Mouse (Mus musculus) midbrain, embryonic 15.5 days (tissue): ENCODE measurements around the gene Aknad1. TPM values are rescaled to one million over a fixed set of nuclear protein-coding genes. Genes with fewer than 3 reads are reported as not detected.

Experiments
- ATAC-seq: fragments of 200-750 bp; cut with Nextera tagmentation; replicated peaks from 2 replicates; pipeline ENCODE4 v1.8.0; 2017; ENCODE audit warnings: moderate TSS enrichment
- H3K27ac ChIP-seq: fragments of 300-500 bp; sonication (generic); 2 replicates; pipeline ENCODE4 v1.5.1; 2015; ENCODE audit warnings: mild to moderate bottlenecking, inconsistent platforms
- H3K27me3 ChIP-seq: fragments of 300-500 bp; sonication (generic); replicated peaks from 2 replicates; pipeline ENCODE4 v1.6.1; 2015; ENCODE audit warnings: inconsistent platforms
- H3K36me3 ChIP-seq: fragments of 300-500 bp; sonication (generic); replicated peaks from 2 replicates; pipeline ENCODE4 v1.6.1; 2015; ENCODE audit warnings: inconsistent platforms
- H3K4me1 ChIP-seq: fragments of 300-500 bp; sonication (generic); 2 replicates; pipeline ENCODE4 v1.6.1; 2015; ENCODE audit warnings: inconsistent platforms
- H3K4me2 ChIP-seq: fragments of 300-500 bp; sonication (generic); 2 replicates; pipeline ENCODE4 v1.6.1; 2015; ENCODE audit warnings: inconsistent platforms, mild to moderate bottlenecking, moderate library complexity
- H3K4me3 ChIP-seq: fragments of 300-500 bp; sonication (generic); 2 replicates; pipeline ENCODE4 v1.5.1; 2015; ENCODE audit warnings: mild to moderate bottlenecking, inconsistent platforms
- H3K9ac ChIP-seq: fragments of 300-500 bp; sonication (generic); 2 replicates; pipeline ENCODE4 v1.6.1; 2015; ENCODE audit warnings: mild to moderate bottlenecking, inconsistent platforms
- H3K9me3 ChIP-seq: fragments of 300-500 bp; sonication (generic); 2 replicates; pipeline ENCODE4 v1.6.1; 2016; ENCODE audit warnings: inconsistent platforms
- WGBS: fragments of 180-500 bp; shearing (Covaris S2); methylation state at CpG from one replicate; pipeline ENCODE4 v1.1.7; 2015; ENCODE audit warnings: mixed read lengths; 5-methylcytosine and 5-hydroxymethylcytosine counted together
- polyA plus RNA-seq: library from polyadenylated mRNA; unstranded; fragments of >200 nt; fragmentation: Nextera tagmentation; extraction: Ambion mirVana; gene quantifications from 2 replicates; pipeline ENCODE4 v1.2.1, GENCODE M21; 2015

The Aknad1 gene
- polyA plus RNA-seq, 1 experiment from 2014 or later = not detected

DNA sequence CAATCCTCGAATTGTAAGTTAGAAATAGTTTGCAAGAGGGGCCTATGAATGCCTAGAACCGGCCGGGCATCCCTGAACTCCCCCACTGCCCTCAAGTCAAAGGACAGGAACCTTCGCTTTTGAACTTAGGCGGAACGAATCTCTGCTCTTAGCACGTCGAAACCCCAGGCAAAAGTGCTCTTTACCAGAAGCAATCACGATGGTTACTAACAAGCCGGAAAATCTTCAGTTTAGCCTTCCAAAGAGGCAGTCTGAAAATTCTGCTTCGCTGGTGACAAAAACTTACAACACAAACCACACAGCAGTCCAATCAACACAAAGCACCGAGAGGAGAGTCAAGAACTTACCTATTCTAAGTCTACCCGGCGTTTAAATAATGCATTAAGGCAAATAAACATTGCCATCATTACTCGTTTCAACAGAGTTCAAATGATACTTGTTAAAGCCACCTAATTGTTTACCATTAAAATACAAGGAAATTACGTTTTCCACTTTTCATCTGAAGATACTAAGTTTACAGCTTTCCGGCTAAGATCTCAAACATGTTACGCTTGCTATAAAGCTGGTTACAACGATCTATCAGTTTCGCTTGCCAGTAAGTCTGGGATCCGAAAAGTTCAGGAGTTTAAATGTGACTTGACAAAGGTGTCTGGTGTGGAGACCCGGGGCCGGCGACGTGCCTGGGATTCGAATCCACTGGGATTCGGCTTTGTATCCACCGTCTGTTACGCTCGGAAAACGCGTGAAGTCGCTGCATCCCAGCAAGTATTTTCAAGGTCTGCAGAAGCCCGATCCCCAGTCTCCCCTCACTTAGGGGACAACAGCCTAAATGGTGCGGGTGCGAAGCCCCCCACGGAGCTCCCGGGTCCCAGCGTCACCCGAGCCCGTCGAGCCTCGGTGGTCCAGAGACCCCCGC is 18.1 kb upstream of the Aknad1 start:
- Histone ChIP-seq H3K4me2 (peak overlapping the region; percentile 71), H3K27me3 (no peaks in the 10 kb centered on the region), H3K4me1 (peaks cover 17% of the 10 kb centered on the region), H3K36me3 (no peaks in the 10 kb centered on the region), H3K9me3 (no peaks in the 10 kb centered on the region), H3K9ac (peak overlapping the region; percentile 52), H3K4me3 (peak overlapping the region; percentile 62), H3K27ac (peak overlapping the region; percentile 76)
- ATAC-seq = no peak; the same call in 1 of the 2 replicates
- under 1% methylated on average over 44 of the region's 44 CpGs for WGBS

DNA sequence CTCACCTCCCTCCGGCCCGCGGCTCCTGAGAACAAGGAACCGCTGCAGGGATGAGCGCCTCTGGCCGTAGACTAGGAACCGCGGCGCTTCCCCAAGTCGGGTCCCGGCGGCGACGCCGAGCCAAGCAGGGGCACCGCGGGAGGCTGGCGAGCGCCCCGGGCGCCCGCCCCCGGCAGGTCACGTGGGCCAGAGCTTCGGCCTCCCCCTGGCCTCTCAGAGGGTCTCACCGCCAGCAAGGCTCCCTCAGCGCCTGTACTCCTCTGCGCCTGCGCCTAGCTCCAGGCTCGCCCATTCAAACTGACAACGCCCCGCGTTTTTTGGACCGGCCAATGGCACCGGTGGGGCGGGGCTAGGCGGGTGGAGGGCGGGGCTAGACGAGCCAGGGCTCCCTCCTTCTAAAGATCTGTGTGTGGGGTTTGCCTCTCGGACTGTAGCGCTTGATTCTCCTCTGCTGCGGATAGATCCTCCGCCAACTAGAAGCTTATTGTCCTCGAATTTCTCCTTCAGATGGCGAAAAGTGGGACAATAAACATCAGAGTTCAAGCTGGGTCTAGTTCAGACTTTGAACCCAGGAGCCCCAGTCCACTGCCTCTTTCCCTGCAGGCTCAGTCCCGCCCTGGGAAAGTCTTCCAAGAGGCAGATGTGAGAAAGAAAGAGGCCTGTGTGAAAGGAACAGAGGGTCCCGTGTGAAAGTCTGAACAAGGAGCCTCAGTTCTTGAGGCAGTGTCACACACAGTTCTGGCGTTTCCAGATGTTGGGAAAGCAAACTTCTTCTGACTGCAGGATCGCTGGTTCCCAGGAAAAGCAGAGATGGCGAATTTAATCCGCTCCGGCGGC is 17.2 kb upstream of the Aknad1 start, which contains the start of gene Gpsm2:
Gpsm2 (minus strand) TSS at position 274 of the 837 bp plus-strand sequence.
- Histone ChIP-seq H3K9me3 (no peaks in the 10 kb centered on the region), H3K27me3 (no peaks in the 10 kb centered on the region), H3K4me1 (peaks cover 17% of the 10 kb centered on the region), H3K9ac (peak within 1 kb of the TSS; percentile 52), H3K4me3 (peak within 1 kb of the TSS; percentile 62), H3K36me3 (no peaks in the 10 kb centered on the region), H3K27ac (peak within 1 kb of the TSS; percentile 76), H3K4me2 (peak within 1 kb of the TSS; percentile 71)
- peak; percentile 99 for ATAC-seq
- 1% methylated on average over 52 of the region's 53 CpGs for WGBS

- Histone ChIP-seq H3K4me1 (0 out of 2 replicates have a peak, but pooled peaks cover 5% of the 10 kb centered on the region), H3K9me3 (no peaks in the 10 kb centered on the region), H3K27me3 (no peaks in the 10 kb centered on the region), H3K27ac (no peak overlapping the region), H3K36me3 (no peaks in the 10 kb centered on the region), H3K9ac (no peak overlapping the region), H3K4me3 (no peak overlapping the region), H3K4me2 (no peak overlapping the region)
- 92% methylated on average over 7 of the region's 7 CpGs for WGBS
- no peak for ATAC-seq
Observed at GRCm38 (mm10) chr3:108726413-108726812, 13.0 kb upstream of the Aknad1 start.

DNA sequence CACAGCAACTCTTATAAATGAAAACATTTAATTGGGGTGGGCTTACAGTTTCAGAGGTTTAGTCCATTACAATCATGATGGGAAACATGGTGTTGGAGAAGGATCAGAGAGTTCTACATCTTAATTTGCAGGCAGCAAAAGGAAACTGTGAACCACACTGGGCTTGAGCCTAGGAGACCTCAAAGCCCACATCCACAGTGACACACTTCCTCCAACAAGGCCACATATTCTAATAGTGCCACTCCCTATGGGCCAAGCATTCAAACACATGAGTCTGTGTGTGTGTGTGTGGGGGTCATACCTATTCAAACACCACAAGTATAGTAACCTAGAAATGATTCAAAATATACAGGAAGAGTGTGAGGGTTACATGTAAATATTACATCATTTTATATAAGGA is 12.1 kb upstream of the Aknad1 start:
- H3K9me3 ChIP-seq = no peaks in the 10 kb centered on the region
- no peaks in the 10 kb centered on the region for H3K36me3 ChIP-seq
- H3K4me3 ChIP-seq = no peak overlapping the region
- H3K9ac ChIP-seq = no peak overlapping the region
- no peak overlapping the region for H3K4me2 ChIP-seq
- H3K27me3 ChIP-seq = no peaks in the 10 kb centered on the region
- 0 out of 2 replicates have a peak, but pooled peaks cover 5% of the 10 kb centered on the region for H3K4me1 ChIP-seq
- ATAC-seq = no peak
- H3K27ac ChIP-seq = no peak overlapping the region

DNA sequence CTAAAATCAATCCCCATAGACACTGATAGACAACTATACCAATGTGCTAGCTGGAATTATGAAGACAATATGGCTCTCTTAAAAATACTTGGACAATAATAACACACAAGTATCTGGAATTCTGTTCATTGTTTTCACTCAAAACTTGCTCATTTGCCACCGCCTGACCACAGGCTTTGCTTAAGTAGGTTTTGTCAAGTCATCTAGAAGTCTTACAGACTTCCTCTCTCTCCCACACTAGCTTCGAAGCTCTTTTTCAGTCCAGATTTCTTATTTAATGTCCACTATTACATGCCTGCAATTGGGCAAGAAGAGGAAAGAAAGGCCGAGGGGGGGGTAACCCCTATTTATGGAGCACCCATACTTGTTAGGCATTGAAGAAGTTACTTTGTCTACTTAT is 11.7 kb upstream of the Aknad1 start:
- no peak overlapping the region for H3K4me2 ChIP-seq

DNA sequence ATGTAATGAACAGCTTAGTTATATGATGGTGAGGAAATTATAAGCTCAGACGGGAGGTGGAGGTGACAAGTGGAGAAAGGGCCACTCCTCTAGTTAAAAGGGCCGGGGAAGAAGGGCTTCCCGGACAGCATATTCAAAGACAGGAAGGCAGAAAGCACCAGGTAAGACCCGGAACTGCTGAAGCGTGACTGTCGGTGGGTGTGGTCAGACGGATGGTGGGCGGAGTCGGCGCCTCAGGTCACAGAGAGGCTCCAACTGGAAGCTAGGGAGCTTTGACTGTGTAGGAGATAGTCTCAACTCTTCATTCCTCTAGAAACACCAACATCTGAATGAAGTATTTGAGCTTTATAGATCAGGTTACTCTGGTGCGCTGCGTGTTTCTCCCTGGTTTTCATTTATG is 9.1 kb upstream of the Aknad1 start:
- Histone ChIP-seq H3K4me1 (no peaks in the 10 kb centered on the region), H3K9me3 (no peaks in the 10 kb centered on the region), H3K27ac (no peak overlapping the region), H3K27me3 (no peaks in the 10 kb centered on the region), H3K4me3 (no peak overlapping the region), H3K4me2 (no peak overlapping the region), H3K36me3 (no peaks in the 10 kb centered on the region), H3K9ac (no peak overlapping the region)
- WGBS = 51% methylated on average over 12 of the region's 12 CpGs
- ATAC-seq = no peak

More for the DNA sequence above, 11.7 kb upstream of the Aknad1 start:
- Histone ChIP-seq H3K27ac (no peak overlapping the region), H3K9me3 (no peaks in the 10 kb centered on the region), H3K4me3 (no peak overlapping the region), H3K27me3 (no peaks in the 10 kb centered on the region), H3K9ac (no peak overlapping the region), H3K36me3 (no peaks in the 10 kb centered on the region), H3K4me1 (0 out of 2 replicates have a peak, but pooled peaks cover 3% of the 10 kb centered on the region)
- WGBS = 98% methylated on average over 3 of the region's 3 CpGs
- no peak for ATAC-seq

- Histone ChIP-seq H3K4me2 (no peak overlapping the region), H3K9me3 (no peaks in the 10 kb centered on the region), H3K4me3 (no peak overlapping the region), H3K36me3 (no peaks in the 10 kb centered on the region), H3K9ac (no peak overlapping the region), H3K27me3 (no peaks in the 10 kb centered on the region), H3K4me1 (no peaks in the 10 kb centered on the region), H3K27ac (no peak overlapping the region)
- ATAC-seq = no peak
- WGBS = 82% methylated on average over 3 of the region's 3 CpGs
Observed at GRCm38 (mm10) chr3:108737761-108738160, 1.7 kb upstream of the Aknad1 start.

DNA sequence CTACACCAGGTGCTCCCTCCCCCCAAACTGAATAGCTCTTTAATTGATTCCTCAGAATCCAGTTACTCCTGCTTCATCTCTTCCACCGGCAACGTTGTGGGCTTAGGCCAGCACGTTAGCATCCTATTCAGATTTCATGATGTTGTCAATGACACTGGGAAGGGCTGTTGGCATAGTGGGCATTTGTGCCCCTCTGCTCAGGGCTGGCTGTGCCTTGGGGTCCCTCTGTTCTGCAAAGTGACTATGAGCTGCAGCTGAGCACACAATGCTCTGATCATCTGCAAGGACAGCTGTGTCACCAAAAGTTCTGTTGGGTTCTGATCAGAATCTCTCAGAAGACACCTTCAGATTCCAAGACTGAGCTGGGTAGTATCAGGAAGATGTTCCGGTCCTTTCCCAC is 4.6 kb downstream of the Aknad1 start:
- H3K9ac ChIP-seq = no peak overlapping the region
- H3K36me3 ChIP-seq = no peaks in the 10 kb centered on the region
- WGBS = 80% methylated on average over 4 of the region's 4 CpGs
- H3K27ac ChIP-seq = no peak overlapping the region
- no peak overlapping the region for H3K4me2 ChIP-seq
- ATAC-seq = no peak
- H3K27me3 ChIP-seq = no peaks in the 10 kb centered on the region
- H3K4me1 ChIP-seq = no peaks in the 10 kb centered on the region
- H3K4me3 ChIP-seq = no peak overlapping the region
- H3K9me3 ChIP-seq = no peaks in the 10 kb centered on the region

DNA sequence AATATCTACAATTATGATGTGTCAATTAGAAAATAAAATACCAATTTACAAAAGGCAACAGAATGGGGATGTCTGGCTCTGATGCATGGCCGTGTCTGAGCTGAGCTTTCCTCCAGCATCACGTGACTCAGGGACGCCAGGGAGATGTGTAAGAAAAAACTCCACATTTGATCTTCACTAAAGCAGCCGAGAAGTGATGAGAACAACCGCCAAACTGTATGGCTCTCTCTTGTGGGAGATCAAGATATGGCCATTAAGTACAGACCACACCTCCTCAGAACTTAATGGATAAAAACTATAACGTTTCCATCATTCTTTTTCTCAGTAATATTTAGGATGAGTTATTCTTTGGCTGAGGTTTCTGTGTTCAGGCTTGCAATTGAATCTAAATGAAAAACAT is 11.6 kb downstream of the Aknad1 start:
- WGBS = 76% methylated on average over 6 of the region's 6 CpGs
- Histone ChIP-seq H3K4me2 (no peak overlapping the region), H3K27ac (no peak overlapping the region), H3K4me3 (no peak overlapping the region), H3K27me3 (no peaks in the 10 kb centered on the region), H3K9me3 (no peaks in the 10 kb centered on the region), H3K4me1 (no peaks in the 10 kb centered on the region), H3K9ac (no peak overlapping the region), H3K36me3 (no peaks in the 10 kb centered on the region)
- no peak for ATAC-seq

- no peak overlapping the region for H3K4me3 ChIP-seq
- H3K9me3 ChIP-seq = no peaks in the 10 kb centered on the region
- no peaks in the 10 kb centered on the region for H3K27me3 ChIP-seq
- no peak for ATAC-seq
- no peaks in the 10 kb centered on the region for H3K4me1 ChIP-seq
- no peak overlapping the region for H3K4me2 ChIP-seq
- no peak overlapping the region for H3K9ac ChIP-seq
- no peak overlapping the region for H3K27ac ChIP-seq
- H3K36me3 ChIP-seq = no peaks in the 10 kb centered on the region
- 83% methylated on average over 6 of the region's 6 CpGs for WGBS
Observed at GRCm38 (mm10) chr3:108751691-108752090, 12.2 kb downstream of the Aknad1 start.

DNA sequence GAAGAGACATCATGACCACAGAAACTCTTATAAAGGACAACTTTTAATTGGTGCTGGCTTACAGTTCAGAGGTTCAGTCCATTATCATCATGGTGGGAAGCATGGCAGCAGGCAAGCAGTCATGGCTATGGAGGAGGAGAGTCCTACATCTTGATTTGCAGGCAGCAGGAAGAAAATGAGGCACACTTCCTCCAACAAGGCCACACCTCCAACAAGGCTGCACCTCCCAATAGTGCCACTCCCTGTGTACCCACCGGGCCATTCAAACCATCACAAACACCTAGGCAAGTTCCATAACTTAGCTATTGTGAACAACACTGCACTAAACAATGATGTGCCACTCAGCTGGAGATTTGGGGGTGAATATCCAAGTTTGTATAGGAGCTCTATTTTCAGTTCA is 15.1 kb downstream of the Aknad1 start:
- WGBS = 79% methylated on average over 1 of the region's 1 CpGs

GRCm38 (mm10) chr3:108755542-108755941 is 16.1 kb downstream of the Aknad1 start:
- Histone ChIP-seq H3K27me3 (no peaks in the 10 kb centered on the region), H3K4me1 (no peaks in the 10 kb centered on the region), H3K27ac (no peak overlapping the region), H3K4me2 (no peak overlapping the region), H3K9me3 (no peaks in the 10 kb centered on the region), H3K36me3 (no peaks in the 10 kb centered on the region), H3K4me3 (no peak overlapping the region), H3K9ac (no peak overlapping the region)
- 84% methylated on average over 2 of the region's 2 CpGs for WGBS
- ATAC-seq = no peak

More for the DNA sequence above, 15.1 kb downstream of the Aknad1 start:
- H3K4me2 ChIP-seq = no peak overlapping the region
- H3K9me3 ChIP-seq = no peaks in the 10 kb centered on the region
- ATAC-seq = no peak
- no peaks in the 10 kb centered on the region for H3K27me3 ChIP-seq
- H3K4me1 ChIP-seq = no peaks in the 10 kb centered on the region
- no peak overlapping the region for H3K4me3 ChIP-seq
- no peaks in the 10 kb centered on the region for H3K36me3 ChIP-seq
- no peak overlapping the region for H3K27ac ChIP-seq
- H3K9ac ChIP-seq = no peak overlapping the region
